Mouse (Mus musculus) adrenal gland, adult 8-10 months (tissue): ENCODE measurements around the gene Fam234a. TPM values are rescaled to one million over a fixed set of nuclear protein-coding genes. Genes with fewer than 3 reads are reported as not detected.

ENCODE experiments used
- DNase-seq: peaks from one replicate; pipeline ENCODE4 v3.0.0; 2022
- total RNA-seq, 4 experiments: library from RNA; stranded (reverse); gene quantifications; 2 replicates each; pipeline ENCODE4 v1.2.4; 2022

The Fam234a gene
- total RNA-seq, 4 experiments from 2014 or later: 108 to 126 (median 119) TPM

DNA sequence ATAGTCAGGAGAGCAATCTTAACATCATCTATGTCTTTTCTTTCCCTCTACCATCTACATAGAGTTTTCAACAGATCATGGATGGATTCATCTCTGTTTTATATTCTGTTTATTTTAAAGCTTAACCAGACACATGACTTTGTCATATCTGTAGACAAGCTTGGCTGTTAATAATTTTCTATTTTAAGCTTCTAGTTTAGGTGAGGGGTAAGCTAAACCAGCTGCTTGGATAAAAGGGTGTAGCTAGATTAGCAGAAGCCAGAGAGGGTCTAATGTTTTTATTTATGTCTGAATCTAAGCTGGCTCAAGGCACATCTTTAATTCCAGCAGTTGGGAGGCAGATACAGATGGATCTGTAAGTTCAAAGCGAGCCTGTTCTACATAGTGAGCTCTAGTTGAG is 81.3 kb downstream of the Fam234a start:
- DNase-seq: no peak

Other genes starting within 250 kb of the Fam234a start
- gene Rab11fip3, start 174.7 kb downstream of the Fam234a start, total RNA-seq: 10 to 100 TPM; 22.7 to 37.2 (median 29.9) TPM
- 10 to 100 TPM; 23.0 to 26.8 (median 24.2) TPM for gene Decr2, start 153.9 kb downstream of the Fam234a start, total RNA-seq
- 10 to 100 TPM in 1 of 4 experiments, 1 to 10 TPM in 3; 2.1 to 10.4 (median 6.0) TPM for gene Nme4, start 148.6 kb downstream of the Fam234a start, total RNA-seq
- gene Tmem8, start 130.9 kb downstream of the Fam234a start, total RNA-seq: 10 to 100 TPM in 3 of 4 experiments, 1 to 10 TPM in 1; 7.8 to 14.9 (median 12.0) TPM
- gene Mrpl28, start 120.7 kb downstream of the Fam234a start, total RNA-seq: 10 to 100 TPM; 96.1 to 98.0 (median 96.8) TPM
- gene Axin1, start 105.6 kb downstream of the Fam234a start, total RNA-seq: 10 to 100 TPM; 42.6 to 52.2 (median 46.2) TPM
- gene Pdia2, start 45.2 kb downstream of the Fam234a start, total RNA-seq: 1 to 10 TPM; 1.8 to 3.7 (median 2.4) TPM
- gene Rgs11, start 41.3 kb downstream of the Fam234a start, total RNA-seq: 100 to 1,000 TPM in 2 of 4 experiments, 10 to 100 TPM in 2; 47.1 to 158 (median 93.6) TPM
- gene Arhgdig, start 36.5 kb downstream of the Fam234a start, total RNA-seq: 10 to 100 TPM; 14.5 to 30.7 (median 20.6) TPM
- 10 to 100 TPM; 52.9 to 90.2 (median 70.1) TPM for gene Luc7l, start 8.7 kb upstream of the Fam234a start, total RNA-seq
- 10 to 100 TPM; 36.0 to 59.9 (median 52.3) TPM for gene Neurl1b, start 170.6 kb upstream of the Fam234a start, total RNA-seq